Mouse (Mus musculus) megakaryocyte, embryonic 14.5 days (primary cell): Measurements from ENCODE around the gene Tex28.

ENCODE experiments used
- FLI1 ChIP-seq: IDR thresholded peaks from 2 replicates; pipeline ENCODE4 v1.6.1; 2012; ENCODE audit warnings: low read length, inconsistent platforms, mixed read lengths
- GATA1 ChIP-seq: IDR thresholded peaks from 3 replicates; pipeline ENCODE4 v1.6.1; 2012; ENCODE audit warnings: mixed read lengths, low read length, inconsistent platforms, borderline replicate concordance

DNA sequence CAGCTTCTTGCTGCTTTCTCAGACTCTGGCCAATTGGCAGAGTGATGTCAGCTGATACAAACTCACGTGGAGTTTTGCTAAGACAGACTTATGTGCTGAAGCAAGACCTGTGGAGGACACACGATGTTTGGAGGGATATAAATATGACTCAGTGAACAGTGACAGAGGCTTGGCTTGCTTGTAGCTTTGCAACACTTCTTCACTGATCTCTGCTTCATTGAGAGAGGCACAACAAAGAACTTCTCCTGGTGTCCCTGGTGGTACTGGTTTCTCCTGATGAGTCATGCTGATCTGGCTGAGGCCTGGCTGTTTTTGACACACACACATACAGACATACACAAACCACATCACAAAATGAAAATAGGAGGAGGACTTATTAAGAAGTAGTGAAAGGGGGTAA is 61.7 kb downstream of the Tex28 start:
- TF ChIP-seq GATA1, result no peak
- TF ChIP-seq FLI1, result no peak
